Mouse (Mus musculus) brain, adult 2 months (tissue): ENCODE measurements around the gene Fam72a.
A peak's percentile ranks its signal among the peaks of the same experiment; 100 is the strongest.

Experiments
- DNase-seq: peaks from one replicate; pipeline ENCODE4 v3.0.0; 2011; ENCODE audit warnings: low read depth, low spot score

Fam72a gene

GRCm38 (mm10) chr1:131578943-131579680, 51.4 kb downstream of the Fam72a start:
- DNase-seq: peak; percentile 71

GRCm38 (mm10) chr1:131580389-131580788, 52.7 kb downstream of the Fam72a start:
- no peak for DNase-seq

- DNase-seq: no peak
These were observed 55.9 kb downstream of the Fam72a start for GRCm38 (mm10) chr1:131583598-131583997.

GRCm38 (mm10) chr1:131586836-131587235, 59.1 kb downstream of the Fam72a start:
- DNase-seq: peak; percentile 78
